Mouse (Mus musculus) naive thymus-derived CD4-positive, alpha-beta T cell, adult 2 months (primary cell): ENCODE measurements around the gene Nt5e.

Source experiments
- DNase-seq: peaks from one replicate; pipeline ENCODE4 v3.0.0-alpha.2; 2011; ENCODE audit warnings: low read depth

The Nt5e gene

DNA sequence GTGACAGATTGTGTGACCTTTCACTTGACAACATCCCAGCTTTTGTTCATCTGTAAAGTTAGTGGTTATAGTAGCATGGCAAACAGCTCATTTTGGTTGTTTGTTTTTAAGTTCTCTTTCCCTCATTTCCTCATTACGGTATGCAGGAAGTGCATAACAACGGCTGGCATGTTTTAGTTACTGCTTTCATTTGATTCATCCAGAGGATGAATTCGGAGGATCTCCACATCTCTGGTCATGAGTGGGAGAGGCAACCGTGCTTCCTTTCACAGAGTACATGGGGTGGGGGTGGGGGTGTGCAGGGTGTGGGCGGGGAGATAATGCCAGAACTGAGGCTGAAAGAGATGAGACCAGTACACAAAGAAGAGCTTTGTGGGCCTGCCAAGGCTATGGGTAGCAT is 19.9 kb downstream of the Nt5e start:
- DNase-seq = no peak

DNA sequence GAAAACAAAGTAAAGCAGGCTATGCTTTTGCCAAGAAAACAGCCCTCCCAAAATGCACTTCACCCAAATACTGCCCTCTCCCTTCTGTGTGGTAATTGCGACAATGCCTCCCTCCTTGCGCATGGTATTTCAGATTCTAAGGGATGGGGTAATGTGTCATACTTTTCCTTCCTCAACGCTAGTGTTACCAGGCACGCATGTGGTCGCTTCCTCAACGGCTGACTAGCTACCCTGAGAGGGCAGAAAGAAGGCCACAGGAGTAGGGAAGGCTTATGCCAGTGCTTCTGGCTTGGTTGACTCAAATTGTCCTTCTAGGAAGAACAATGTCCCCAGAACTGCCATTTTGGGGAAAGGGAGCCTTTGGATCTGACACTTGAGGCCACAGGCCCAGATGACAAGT is 21.6 kb downstream of the Nt5e start:
- no peak for DNase-seq

DNA sequence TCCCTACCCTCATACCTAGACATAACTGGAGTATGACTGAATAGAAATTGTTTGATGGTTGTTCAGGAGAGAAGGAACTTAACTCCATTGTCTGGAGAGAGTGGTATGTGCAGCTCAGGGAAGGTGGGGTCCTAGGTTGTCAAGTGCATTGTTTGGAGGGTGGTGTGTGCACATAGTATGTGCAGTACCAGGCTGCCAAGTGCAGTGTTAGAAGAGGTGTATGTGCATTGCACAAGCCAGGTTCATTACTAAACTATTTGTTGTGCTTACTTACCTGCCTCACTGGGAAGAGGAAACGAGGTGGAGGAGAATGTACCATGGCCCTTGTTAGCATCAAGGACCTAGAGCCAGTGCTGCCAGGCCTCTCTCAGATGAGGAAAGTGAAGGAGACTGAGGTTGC is 23.3 kb downstream of the Nt5e start:
- DNase-seq = no peak

GRCm38 (mm10) chr9:88351163-88351562 is 24.2 kb downstream of the Nt5e start:
- no peak for DNase-seq

- no peak for DNase-seq
Observed at GRCm38 (mm10) chr9:88352741-88353140, 25.7 kb downstream of the Nt5e start.

DNA sequence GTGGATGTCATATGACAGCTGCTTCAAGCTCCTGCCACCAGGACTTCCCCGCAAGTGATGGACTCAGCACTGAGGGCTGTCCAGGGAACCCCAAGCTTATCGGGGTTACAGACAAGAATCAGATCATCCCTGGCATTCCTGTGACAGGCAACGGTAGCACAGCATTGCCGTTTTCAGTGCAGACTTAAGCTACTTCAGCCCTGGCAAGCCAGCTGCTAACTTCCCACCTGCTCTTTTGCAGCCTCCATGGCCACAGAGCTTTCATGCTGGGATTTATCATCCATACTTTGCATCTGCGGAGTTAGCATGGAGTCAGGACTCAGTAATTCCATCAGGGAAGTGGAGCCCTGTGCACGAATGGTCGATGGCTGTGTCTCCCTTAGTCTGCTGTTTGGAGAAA is 26.5 kb downstream of the Nt5e start:
- DNase-seq = no peak

GRCm38 (mm10) chr9:88357173-88357572 is 30.2 kb downstream of the Nt5e start:
- peak; percentile 58 for DNase-seq

GRCm38 (mm10) chr9:88359140-88359539 is 32.1 kb downstream of the Nt5e start:
- no peak for DNase-seq

DNA sequence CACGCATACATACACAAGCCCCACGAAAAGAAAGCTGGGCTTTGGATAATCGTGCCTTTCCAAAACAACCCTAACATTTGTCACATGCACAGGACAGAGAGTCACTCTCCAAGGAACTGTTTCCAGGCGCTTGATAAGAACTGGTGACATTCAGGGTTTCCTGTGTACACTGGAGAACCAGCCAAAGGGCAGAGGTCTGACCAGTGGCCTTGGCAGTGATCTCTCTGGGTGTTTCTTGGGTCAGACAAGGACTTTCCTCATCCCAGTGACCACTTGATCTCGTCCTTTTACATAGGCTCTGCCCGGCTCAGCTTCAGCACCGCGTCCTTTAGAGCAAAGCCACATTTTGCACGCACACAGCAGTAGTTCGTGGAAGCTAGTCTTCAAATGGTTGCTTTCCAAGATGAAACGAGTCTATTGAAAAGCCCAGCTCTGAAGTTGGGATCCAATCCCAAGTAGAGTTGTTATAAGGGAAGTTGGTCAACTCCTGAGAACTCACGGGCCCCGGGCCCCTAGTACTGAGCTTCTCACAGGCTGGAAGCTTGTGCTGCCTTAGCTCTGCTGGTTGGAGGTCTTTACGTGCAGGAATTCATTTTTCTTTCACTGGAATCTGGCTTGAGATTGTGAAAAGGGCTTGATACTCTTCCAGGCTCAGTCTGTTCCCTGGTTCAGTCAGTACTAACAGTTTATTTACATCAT is 34.4 kb downstream of the Nt5e start:
- no peak for DNase-seq

DNA sequence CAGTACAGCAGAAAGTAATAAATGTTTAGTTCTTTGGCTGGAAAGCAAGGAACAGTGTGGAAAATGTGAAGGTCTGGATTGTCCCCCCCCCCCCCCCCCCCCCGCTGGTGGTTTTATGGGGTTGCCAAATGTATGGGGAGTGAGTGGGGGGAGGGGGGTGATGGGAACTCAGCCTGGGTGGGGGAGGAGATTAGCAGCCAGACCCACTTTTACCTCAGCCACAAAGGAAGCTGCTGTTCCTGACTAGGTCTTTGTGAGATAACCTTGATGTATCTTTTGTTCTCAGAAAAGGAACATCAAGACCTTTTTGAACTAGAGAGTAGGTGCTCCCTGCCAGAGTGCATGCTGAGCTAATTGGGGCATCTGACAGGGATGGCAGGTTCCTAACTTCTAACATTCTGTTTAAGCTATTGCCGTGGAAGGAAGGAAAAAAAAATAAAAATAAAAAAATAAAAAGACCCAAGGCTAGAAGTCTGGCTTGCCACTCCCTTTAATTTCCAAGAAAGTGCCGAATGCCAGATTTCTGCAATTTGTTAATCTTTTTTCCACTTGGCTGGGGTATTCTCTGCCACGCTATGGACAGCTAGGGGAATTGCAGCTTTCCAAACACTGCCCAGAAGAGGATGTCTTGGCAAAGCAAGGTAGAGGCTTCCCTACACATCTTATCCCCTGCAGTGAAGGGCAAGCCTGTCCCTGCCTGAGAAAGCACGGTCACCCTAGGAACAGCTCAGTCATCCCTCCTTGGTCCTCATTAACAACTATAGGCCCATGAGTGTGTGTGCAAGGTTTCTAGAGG is 35.3 kb downstream of the Nt5e start:
- peak; percentile 51 for DNase-seq

DNA sequence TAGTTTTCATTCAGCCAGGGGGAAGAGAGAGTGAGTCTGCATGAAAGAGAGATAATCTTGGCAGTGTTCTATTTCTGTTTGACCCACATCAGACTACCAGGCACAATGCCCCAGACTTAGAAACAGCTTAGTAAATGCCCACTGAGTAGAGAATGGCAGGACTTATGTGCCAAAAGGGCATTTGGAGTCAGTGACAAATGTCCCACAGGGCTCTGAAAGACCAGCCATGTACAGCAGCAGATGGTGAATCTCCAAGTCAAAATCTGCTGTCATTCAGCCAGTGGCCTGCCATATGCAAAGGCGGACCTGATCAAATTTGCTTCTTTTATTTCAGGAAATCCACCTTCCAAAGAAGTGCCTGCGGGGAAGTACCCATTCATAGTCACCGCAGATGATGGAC is 36.1 kb downstream of the Nt5e start:
- DNase-seq = no peak

- DNase-seq = peak; percentile 46
Observed at GRCm38 (mm10) chr9:88366308-88366707, 39.3 kb downstream of the Nt5e start.

DNA sequence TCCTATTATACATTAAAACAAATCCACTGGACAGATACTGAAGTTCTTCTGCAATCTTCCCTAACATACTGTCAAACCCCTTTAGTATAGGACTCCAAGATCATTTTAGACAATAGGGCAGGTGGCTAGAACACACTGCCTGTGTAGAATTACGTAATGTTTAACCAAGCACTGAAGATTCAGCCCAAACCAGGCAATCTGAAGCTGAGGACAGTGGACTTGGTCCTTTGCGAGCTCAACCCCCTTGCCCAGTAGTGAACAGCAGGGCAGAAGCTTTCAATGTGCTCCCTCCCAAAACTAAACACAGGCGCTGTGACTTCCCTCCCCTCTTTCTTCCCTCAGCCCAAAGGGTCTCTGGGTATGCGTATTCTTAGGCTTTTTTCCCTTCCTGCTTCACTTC is 39.8 kb downstream of the Nt5e start:
- DNase-seq = no peak

- no peak for DNase-seq
Observed at GRCm38 (mm10) chr9:88367322-88367721, 40.3 kb downstream of the Nt5e start.

DNA sequence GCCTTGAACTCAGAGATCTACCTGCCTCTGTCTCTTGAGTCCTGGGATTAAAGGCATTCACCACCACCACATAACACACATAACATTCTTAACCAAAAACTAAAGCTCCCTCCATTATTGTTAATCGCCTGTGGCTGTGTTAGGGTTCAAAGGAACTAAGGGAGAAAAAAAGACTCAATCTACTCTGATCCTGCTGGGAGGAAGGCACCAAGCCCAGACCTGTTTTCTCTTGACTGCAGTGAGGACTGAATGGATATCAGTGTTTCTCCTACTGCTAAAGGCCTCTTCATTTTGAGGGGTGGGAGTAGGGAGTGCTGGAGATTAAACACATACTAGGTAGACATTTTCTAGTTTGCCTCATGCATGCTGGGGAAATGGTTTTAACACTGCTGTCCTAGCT is 40.8 kb downstream of the Nt5e start:
- DNase-seq = no peak

DNA sequence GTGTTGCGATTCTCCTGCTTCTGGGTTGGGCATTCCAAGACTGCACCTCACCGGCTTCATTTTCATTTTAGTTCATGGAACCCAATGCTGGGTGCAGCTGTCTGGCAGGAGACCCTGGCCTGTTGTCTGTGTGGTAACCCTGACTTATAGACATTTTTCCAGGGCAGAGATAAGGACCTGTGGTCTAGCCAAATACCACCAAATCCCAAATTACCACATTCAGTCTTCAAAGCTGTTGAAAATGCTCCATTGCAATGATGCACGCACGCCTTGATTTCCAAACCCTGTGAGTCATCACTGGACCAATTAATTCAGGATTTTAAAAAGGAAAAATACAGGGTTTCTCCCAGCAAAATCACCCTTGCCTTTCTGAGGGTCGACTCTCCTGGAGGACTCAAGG is 41.5 kb downstream of the Nt5e start:
- no peak for DNase-seq

DNA sequence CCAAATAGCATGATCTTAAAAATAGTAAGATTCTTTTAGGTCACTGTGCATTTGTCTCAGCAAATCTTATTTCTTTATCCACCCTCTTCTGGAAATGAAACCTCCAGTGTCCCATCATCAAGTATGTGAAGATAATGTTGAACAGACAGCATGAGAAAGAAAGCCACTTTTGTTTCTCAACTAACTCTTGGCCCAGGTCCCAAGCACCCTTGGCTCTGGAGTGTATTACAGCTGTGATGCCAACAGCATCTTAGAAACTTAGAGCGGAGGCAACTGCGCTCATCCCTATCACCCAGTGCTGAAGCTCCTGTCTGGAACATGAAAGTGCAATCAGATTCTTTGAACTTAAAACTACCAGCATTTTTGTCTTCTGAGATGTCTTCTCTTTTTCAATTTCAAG is 42.7 kb downstream of the Nt5e start:
- DNase-seq = no peak

DNA sequence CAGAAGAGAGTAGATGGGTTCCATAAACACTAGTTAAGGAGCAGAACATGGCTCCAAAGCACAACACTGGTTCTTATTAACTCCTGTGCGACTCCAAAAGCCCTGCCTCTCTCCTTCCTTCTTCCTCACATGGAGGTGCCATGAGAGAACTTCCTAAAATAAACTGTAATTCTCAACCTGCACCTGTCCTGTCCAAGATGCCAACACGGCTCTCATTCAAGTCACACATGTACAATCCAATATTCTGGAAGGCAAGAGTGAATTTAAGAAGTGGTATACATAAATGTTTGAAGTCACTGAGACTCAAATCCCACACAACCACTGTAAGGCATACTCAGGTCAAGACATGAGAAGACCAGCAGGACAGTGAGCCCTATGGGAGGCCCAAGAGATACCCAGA is 44.2 kb downstream of the Nt5e start:
- no peak for DNase-seq

- DNase-seq = no peak
Observed at GRCm38 (mm10) chr9:88373001-88373400, 46.0 kb downstream of the Nt5e start.

GRCm38 (mm10) chr9:88377483-88377882 is 50.5 kb downstream of the Nt5e start:
- no peak for DNase-seq

DNA sequence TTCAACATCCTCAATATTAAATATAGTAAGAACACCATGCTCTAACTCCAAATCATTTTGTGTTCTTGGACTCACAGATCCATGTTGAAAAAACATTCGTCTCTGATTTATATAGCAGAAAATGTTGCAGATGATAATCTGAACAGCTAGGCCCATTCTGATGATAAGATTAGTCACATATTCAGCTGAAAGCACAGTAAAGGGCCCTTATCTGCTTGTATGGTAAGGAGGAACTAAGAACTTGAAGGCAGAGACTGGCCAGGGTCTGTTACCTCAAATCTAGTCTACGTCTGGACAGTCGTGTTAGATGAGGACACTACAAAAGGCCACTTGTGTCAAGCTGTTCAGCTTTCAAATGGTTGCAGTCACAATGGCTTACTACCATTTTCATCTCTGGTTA is 52.1 kb downstream of the Nt5e start:
- no peak for DNase-seq

- peak; percentile 79 for DNase-seq
Observed at GRCm38 (mm10) chr9:88380076-88380475, 53.1 kb downstream of the Nt5e start.

DNA sequence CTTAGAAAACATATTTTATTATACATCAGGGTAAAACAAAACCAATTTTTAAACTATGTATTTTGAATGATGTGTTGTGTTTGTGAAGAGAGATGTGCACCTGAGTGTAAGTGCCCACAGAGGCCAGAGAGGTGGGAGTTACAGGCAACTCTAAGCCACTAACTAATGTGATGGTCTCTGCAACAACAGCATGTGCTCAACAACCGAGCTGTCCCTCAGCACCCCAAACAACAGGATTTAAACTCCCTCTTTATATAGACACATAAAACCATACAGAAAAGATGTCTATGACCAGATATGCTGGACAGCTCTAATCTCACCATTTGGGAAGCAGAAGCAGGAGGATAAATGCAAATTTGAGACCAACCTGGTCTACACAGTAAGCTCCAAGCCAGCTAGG is 53.5 kb downstream of the Nt5e start:
- no peak for DNase-seq

GRCm38 (mm10) chr9:88388826-88389225 is 61.8 kb downstream of the Nt5e start:
- no peak for DNase-seq
